In the genomic region with DNA sequence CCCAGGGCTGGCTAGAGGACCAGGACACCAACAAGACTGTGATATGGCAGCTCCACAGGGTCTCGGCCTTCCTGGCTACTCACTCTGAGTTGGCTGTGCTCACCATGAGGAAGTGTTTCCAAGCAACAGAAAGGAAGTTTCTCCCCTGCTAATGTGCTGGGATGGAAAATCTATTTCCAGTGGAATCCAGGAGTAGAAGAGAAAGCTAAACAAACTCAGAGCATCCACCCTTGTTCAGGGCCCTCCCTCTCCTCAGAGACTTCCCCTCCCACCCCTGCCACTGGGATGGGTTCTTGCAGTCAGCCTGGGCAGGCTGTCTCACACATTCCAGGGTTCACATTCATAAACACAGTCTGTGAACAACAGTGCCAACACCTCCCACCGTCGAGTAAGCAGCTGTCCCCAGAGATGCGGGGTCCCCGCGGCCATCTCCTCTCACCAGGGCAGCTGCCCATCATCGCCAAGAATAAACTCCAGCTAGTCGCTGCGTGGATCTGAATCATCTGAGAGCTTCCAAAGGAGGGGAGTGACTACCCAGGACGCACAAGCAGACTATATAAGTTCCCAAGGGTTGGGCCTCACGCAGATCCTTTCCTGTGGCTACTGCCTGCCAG, we compare ENCODE assay signal across 8 mouse cellular contexts. TPM values are rescaled to one million over a fixed set of nuclear protein-coding genes. Genes with fewer than 3 reads are reported as not detected.
DNase-seq lines count a peak whose midpoint lies in the region; ATAC-seq lines count a peak whose summit lies in the region.

Gene Mustn1, plus strand, starts transcription at position 243 of the 614 bp plus-strand sequence.

- H3K4me3 ChIP-seq in forebrain, embryonic 15.5 days: no peak within 1 kb of the TSS
- H3K4me3 ChIP-seq in forebrain, embryonic 10.5 days: no peak within 1 kb of the TSS
- no peak within 1 kb of the TSS for H3K4me3 ChIP-seq in embryonic facial prominence, embryonic 10.5 days
- H3K4me3 ChIP-seq in heart, embryonic 13.5 days: no peak within 1 kb of the TSS
- H3K4me3 ChIP-seq in limb, embryonic 13.5 days: no peak within 1 kb of the TSS

- ATAC-seq in forebrain, embryonic 15.5 days (replicated peaks): peak; percentile 57; the same call in 1 of the 2 replicates
- peak; percentile 23; the same call in 1 of the 2 replicates for ATAC-seq in heart, embryonic 13.5 days (ENCODE audit: extremely low read depth, insufficient number of reproducible peaks, low FRiP score, low TSS enrichment)
- peak; percentile 38; the same call in 1 of the 2 replicates for ATAC-seq in limb, embryonic 13.5 days (ENCODE audit: low FRiP score, low read depth)
- no peak for ATAC-seq in CD4-positive, CD25-positive, alpha-beta regulatory T cell, adult 4 months

- 62% methylated on average over 11 of the region's 11 CpGs for WGBS in forebrain, embryonic 15.5 days
- 83% methylated on average over 11 of the region's 11 CpGs for WGBS in forebrain, embryonic 10.5 days
- WGBS in embryonic facial prominence, embryonic 10.5 days: 82% methylated on average over 11 of the region's 11 CpGs
- 34% methylated on average over 11 of the region's 11 CpGs for WGBS in heart, embryonic 13.5 days
- 67% methylated on average over 11 of the region's 11 CpGs for WGBS in limb, embryonic 13.5 days

- no peaks in the 10 kb centered on the region for H3K27me3 ChIP-seq in forebrain, embryonic 15.5 days
- no peaks in the 10 kb centered on the region for H3K27me3 ChIP-seq in forebrain, embryonic 10.5 days (ENCODE audit: poor library complexity, severe bottlenecking)
- no peaks in the 10 kb centered on the region for H3K27me3 ChIP-seq in embryonic facial prominence, embryonic 10.5 days (replicated peaks; ENCODE audit: low read depth, poor library complexity, severe bottlenecking)
- no peaks in the 10 kb centered on the region for H3K27me3 ChIP-seq in heart, embryonic 13.5 days (replicated peaks)
- no peaks in the 10 kb centered on the region for H3K27me3 ChIP-seq in limb, embryonic 13.5 days

- 0 out of 2 replicates have a peak, but pooled peaks cover 6% of the 10 kb centered on the region for H3K4me1 ChIP-seq in forebrain, embryonic 15.5 days
- H3K4me1 ChIP-seq in forebrain, embryonic 10.5 days: peaks cover 14% of the 10 kb centered on the region
- H3K4me1 ChIP-seq in embryonic facial prominence, embryonic 10.5 days: peaks cover 30% of the 10 kb centered on the region; the same call in 1 of the 2 replicates
- H3K4me1 ChIP-seq in heart, embryonic 13.5 days: peaks cover 30% of the 10 kb centered on the region
- peaks cover 19% of the 10 kb centered on the region for H3K4me1 ChIP-seq in limb, embryonic 13.5 days

- H3K4me2 ChIP-seq in forebrain, embryonic 15.5 days (replicated peaks): no peak within 1 kb of the TSS
- peak within 1 kb of the TSS; percentile 19; the same call in 1 of the 2 replicates for H3K4me2 ChIP-seq in heart, embryonic 13.5 days
- no peak within 1 kb of the TSS for H3K4me2 ChIP-seq in limb, embryonic 13.5 days (replicated peaks)

- H3K9ac ChIP-seq in forebrain, embryonic 15.5 days (replicated peaks): no peak within 1 kb of the TSS
- H3K9ac ChIP-seq in heart, embryonic 13.5 days: peak within 1 kb of the TSS; percentile 8; the same call in 1 of the 2 replicates
- no peak within 1 kb of the TSS for H3K9ac ChIP-seq in limb, embryonic 13.5 days

- H3K27ac ChIP-seq in forebrain, embryonic 15.5 days (replicated peaks): 0 out of 2 replicates have a peak within 1 kb of the TSS, but pooled peaks have one; percentile 11
- H3K27ac ChIP-seq in forebrain, embryonic 10.5 days: no peak within 1 kb of the TSS
- peak within 1 kb of the TSS; percentile 52 for H3K27ac ChIP-seq in embryonic facial prominence, embryonic 10.5 days (replicated peaks)
- peak within 1 kb of the TSS; percentile 79 for H3K27ac ChIP-seq in heart, embryonic 13.5 days (replicated peaks)
- peak within 1 kb of the TSS; percentile 61; the same call in 1 of the 2 replicates for H3K27ac ChIP-seq in limb, embryonic 13.5 days

- H3K36me3 ChIP-seq in forebrain, embryonic 15.5 days: peaks cover 13% of the 10 kb centered on the region
- peaks cover 39% of the 10 kb centered on the region for H3K36me3 ChIP-seq in forebrain, embryonic 10.5 days (replicated peaks)
- peaks cover 31% of the 10 kb centered on the region for H3K36me3 ChIP-seq in embryonic facial prominence, embryonic 10.5 days (replicated peaks)
- peaks cover 14% of the 10 kb centered on the region for H3K36me3 ChIP-seq in heart, embryonic 13.5 days
- peaks cover 36% of the 10 kb centered on the region for H3K36me3 ChIP-seq in limb, embryonic 13.5 days

- no peaks in the 10 kb centered on the region for H3K9me3 ChIP-seq in forebrain, embryonic 15.5 days
- H3K9me3 ChIP-seq in forebrain, embryonic 10.5 days: no peaks in the 10 kb centered on the region
- H3K9me3 ChIP-seq in embryonic facial prominence, embryonic 10.5 days: no peaks in the 10 kb centered on the region
- H3K9me3 ChIP-seq in heart, embryonic 13.5 days: no peaks in the 10 kb centered on the region
- no peaks in the 10 kb centered on the region for H3K9me3 ChIP-seq in limb, embryonic 13.5 days

- DNase-seq in forebrain, embryonic 10.5 days (ENCODE audit: extremely low spot score, low spot score): no peak
- DNase-seq in embryonic facial prominence, embryonic 10.5 days (ENCODE audit: low spot score): no peak
- no peak for DNase-seq in cerebellum, postnatal 36 days
- DNase-seq in adrenal gland, postnatal 25 days: no peak

RNA-seq across cellular contexts. Expression of gene Mustn1, which starts in this region (rescaled TPM):
- 0.55 and 0.90 TPM in 2 replicates for polyA plus RNA-seq in forebrain, embryonic 15.5 days (2015; fragmentation: Nextera tagmentation; extraction: Ambion mirVana)
- 0.22 and 0.49 TPM in 2 replicates for polyA plus RNA-seq in forebrain, embryonic 10.5 days (2016; fragmentation: Nextera tagmentation; extraction: Ambion mirVana)
- 0.52 and 0.67 TPM in 2 replicates for polyA plus RNA-seq in embryonic facial prominence, embryonic 10.5 days (2016; fragmentation: Nextera tagmentation; extraction: Ambion mirVana)
- polyA plus RNA-seq in heart, embryonic 13.5 days (2015; fragmentation: Nextera tagmentation; extraction: Ambion mirVana): 2.5 and 2.6 TPM in 2 replicates
- 13.1 and 13.9 TPM in 2 replicates for polyA plus RNA-seq in limb, embryonic 13.5 days (2015; fragmentation: Nextera tagmentation; extraction: Ambion mirVana)
- total RNA-seq in adrenal gland, postnatal 25 days (2021): 2.5 and 3.3 TPM in 2 replicates
- 1 to 10 TPM in 1 of 2 experiments, under 1 TPM in 1; 0.26 to 1.0 TPM for polyA plus RNA-seq in CD4-positive, CD25-positive, alpha-beta regulatory T cell, adult 4 months (2017; shearing (Covaris generic))

Comparison
In these comparisons a context has a peak if more than half of its experiments do, and no peak if none do; other contexts are left out.
1. Peak in ATAC-seq and H3K27ac ChIP-seq in forebrain, embryonic 15.5 days; RNA of the gene not detected or under 1 TPM.